Mouse (Mus musculus) olfactory bulb, adult 2 months (tissue): ENCODE data around the gene Pigb. TPM values are rescaled to one million over a fixed set of nuclear protein-coding genes. Genes with fewer than 3 reads are reported as not detected.

Source experiments
- H3K27ac ChIP-seq: fragments of 200-500 bp; 2 replicates; pipeline ENCODE4 v1.5.1; 2012; ENCODE audit warnings: low read depth, low read length; ENCODE audit not compliant: insufficient read depth
- H3K4me1 ChIP-seq: fragments of 200-500 bp; 2 replicates; pipeline ENCODE4 v1.6.1; 2012; ENCODE audit warnings: low read length; ENCODE audit not compliant: control insufficient read depth, insufficient read depth
- H3K4me3 ChIP-seq: fragments of 200-500 bp; 2 replicates; pipeline ENCODE4 v1.5.1; 2012; ENCODE audit warnings: mild to moderate bottlenecking, low read depth, low read length, moderate library complexity; ENCODE audit not compliant: insufficient read depth
- CTCF ChIP-seq: fragments of 200-500 bp; IDR thresholded peaks from 2 replicates; pipeline ENCODE4 v1.5.1; 2012; ENCODE audit warnings: low read depth, mild to moderate bottlenecking, low read length, moderate library complexity; ENCODE audit not compliant: insufficient read depth
- POLR2A ChIP-seq: fragments of 200-500 bp; IDR thresholded peaks from 2 replicates; pipeline ENCODE4 v1.6.1; 2012; ENCODE audit warnings: mild to moderate bottlenecking, low read depth, low read length, moderate library complexity; ENCODE audit not compliant: insufficient read depth
- WGBS: fragments of 180-500 bp; shearing (Covaris S2); methylation state at CpG from one replicate; pipeline ENCODE4 v1.1.7; 2018; 5-methylcytosine and 5-hydroxymethylcytosine counted together
- polyA plus RNA-seq: library from polyadenylated mRNA; stranded (reverse); fragments of >200 nt; gene quantifications from 2 replicates; pipeline ENCODE4 v1.2.4, GENCODE M21; 2012; ENCODE audit warnings: low replicate concordance; ENCODE audit not compliant: missing spikeins, insufficient read depth, insufficient read length

Gene Pigb
- polyA plus RNA-seq, 1 experiment = not detected

DNA sequence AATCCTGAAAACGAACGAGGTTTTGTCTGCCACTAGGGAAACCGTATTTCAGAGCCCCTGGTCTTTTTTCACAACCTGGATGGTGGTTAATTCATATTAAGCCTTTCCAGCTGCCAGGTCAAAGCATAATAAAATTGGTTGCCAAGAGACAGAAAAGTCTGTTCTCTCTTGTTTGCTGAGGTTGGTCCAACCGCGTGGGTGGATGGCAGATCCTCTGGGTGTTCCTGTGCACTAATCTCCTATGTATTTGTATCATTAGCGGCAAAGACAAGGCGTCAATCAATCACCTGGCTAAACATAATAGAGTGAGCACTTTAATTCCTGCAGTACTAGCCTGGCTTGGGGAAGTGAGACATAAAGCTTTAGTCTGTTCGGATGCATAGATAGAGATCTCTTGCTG is 10.4 kb upstream of the Pigb start:
- no peak for TF ChIP-seq CTCF
- no peak for TF ChIP-seq POLR2A
- Histone ChIP-seq H3K27ac (no peak overlapping the region), H3K4me1 (peaks cover 3% of the 10 kb centered on the region), H3K4me3 (no peak overlapping the region)
- 51% methylated on average over 8 of the region's 8 CpGs for WGBS

DNA sequence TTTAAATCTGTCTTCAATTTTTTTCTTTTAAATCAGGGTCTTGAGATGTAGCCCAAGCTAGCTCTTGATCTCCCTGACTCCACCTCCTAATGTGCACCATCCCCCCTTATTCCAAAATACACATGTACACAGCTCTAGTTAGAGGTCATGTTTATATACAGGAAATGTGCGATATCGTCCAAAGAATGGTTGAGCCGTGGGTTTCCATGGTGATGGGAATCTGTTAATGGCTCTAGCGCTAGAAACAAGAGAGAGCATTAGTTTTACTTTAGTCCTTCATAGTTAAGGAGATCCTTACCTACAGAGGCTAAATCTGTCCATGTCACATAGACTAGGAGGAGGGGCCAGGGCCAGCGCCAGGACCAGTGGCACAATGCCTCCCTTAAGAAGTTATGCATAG is 9.7 kb upstream of the Pigb start:
- WGBS = 37% methylated on average over 5 of the region's 5 CpGs
- Histone ChIP-seq H3K4me3 (no peak overlapping the region), H3K4me1 (peaks cover 6% of the 10 kb centered on the region), H3K27ac (no peak overlapping the region)
- no peak for TF ChIP-seq POLR2A
- TF ChIP-seq CTCF = no peak

DNA sequence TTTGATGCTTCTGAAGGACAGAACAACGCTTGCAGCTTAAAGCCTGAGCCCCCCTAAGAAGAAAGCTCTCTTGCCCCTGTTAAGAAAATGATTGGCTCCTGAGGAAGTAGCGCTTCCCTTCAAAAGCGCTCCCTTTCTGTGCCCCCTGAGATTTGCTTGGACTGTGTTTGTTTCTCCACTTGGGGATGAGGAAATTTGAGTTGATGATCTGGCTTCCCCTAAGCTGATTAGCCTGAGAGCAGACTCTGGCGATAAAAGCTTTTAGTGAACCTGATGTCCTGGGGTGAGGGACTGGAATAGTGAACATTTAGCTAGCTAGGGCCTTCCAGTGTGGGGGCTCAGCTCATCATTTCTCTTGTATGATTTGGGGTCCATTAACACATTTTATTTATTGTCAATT is 8.7 kb upstream of the Pigb start:
- 55% methylated on average over 4 of the region's 4 CpGs for WGBS
- H3K27ac ChIP-seq = no peak overlapping the region
- TF ChIP-seq CTCF = no peak
- no peak overlapping the region for H3K4me3 ChIP-seq
- peaks cover 11% of the 10 kb centered on the region for H3K4me1 ChIP-seq

- TF ChIP-seq CTCF = no peak
- no peak for TF ChIP-seq POLR2A
- Histone ChIP-seq H3K27ac (no peak overlapping the region), H3K4me3 (no peak overlapping the region), H3K4me1 (peaks cover 11% of the 10 kb centered on the region)
- WGBS = 86% methylated on average over 2 of the region's 2 CpGs
Measured at GRCm38 (mm10) chr9:73047906-73048305, 7.7 kb upstream of the Pigb start.

GRCm38 (mm10) chr9:73045711-73046110 is 5.5 kb upstream of the Pigb start:
- Histone ChIP-seq H3K4me1 (peaks cover 11% of the 10 kb centered on the region), H3K4me3 (peak overlapping the region; percentile 58; the same call in 1 of the 2 replicates), H3K27ac (no peak overlapping the region)
- WGBS = 87% methylated on average over 10 of the region's 10 CpGs
- TF ChIP-seq CTCF (no peak), POLR2A (no peak)

DNA sequence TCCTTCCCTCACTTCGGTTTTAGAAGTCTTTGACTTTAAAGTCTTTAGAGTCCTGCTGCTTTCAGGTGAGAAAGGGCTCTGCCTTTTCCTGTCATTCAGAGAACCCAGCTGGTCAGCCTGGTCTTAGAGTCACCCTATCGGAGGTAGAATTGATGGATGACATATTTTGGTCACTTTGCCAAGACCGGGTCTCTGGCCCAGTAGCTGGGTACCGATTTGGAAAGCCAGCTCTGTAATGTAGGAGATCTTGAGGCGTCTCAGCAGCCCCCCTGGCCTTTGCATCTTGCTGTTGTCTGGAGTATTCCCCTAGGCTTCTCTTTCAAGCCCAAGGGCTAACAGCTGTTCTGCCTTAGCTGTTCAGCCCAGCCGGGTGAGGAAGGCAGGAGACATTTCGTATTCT is 5.0 kb upstream of the Pigb start:
- TF ChIP-seq CTCF (no peak), POLR2A (no peak)
- 13% methylated on average over 7 of the region's 7 CpGs for WGBS
- H3K4me3 ChIP-seq = peak overlapping the region; percentile 58
- H3K4me1 ChIP-seq = peaks cover 11% of the 10 kb centered on the region
- no peak overlapping the region for H3K27ac ChIP-seq

GRCm38 (mm10) chr9:73044146-73045079 is 4.2 kb upstream of the Pigb start, which contains the start of gene Rab27a:
Gene Rab27a (plus strand): TSS chr9:73044854.
- Histone ChIP-seq H3K4me3 (peak within 1 kb of the TSS; percentile 58), H3K27ac (no peak within 1 kb of the TSS), H3K4me1 (peaks cover 9% of the 10 kb centered on the region)
- 1% methylated on average over 41 of the region's 41 CpGs for WGBS
- TF ChIP-seq CTCF = peak; percentile 65
- TF ChIP-seq POLR2A = no peak

GRCm38 (mm10) chr9:73039222-73039945 is 794 bp downstream of the Pigb start:
- Histone ChIP-seq H3K27ac (peak overlapping the region; percentile 70), H3K4me1 (peaks cover 4% of the 10 kb centered on the region), H3K4me3 (peak overlapping the region; percentile 91)
- TF ChIP-seq CTCF (no peak), POLR2A (no peak; the same call in 1 of the 2 replicates)
- under 1% methylated on average over 49 of the region's 49 CpGs for WGBS

DNA sequence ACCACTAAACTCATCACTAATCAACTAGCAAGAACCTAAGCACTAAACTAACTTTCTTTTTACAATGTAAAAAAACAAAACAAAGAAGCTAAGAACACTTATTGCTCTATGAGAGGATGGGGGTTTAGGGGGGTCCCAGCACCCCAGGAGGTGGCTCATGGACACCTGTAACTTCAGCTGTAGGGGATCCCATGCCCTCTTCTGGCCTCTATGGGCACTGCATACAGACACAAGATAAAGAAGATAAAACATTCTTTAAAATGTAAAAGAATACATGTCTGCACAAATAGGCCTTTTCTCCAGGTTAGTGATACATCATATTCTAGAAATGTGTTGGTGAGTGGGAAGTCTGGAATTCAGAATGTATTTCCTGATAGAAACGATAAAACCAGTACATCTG is 6.8 kb downstream of the Pigb start:
- 93% methylated on average over 1 of the region's 1 CpGs for WGBS
- no peak for TF ChIP-seq CTCF
- no peak for TF ChIP-seq POLR2A
- H3K4me1 ChIP-seq = no peaks in the 10 kb centered on the region; the same call in 1 of the 2 replicates
- no peak overlapping the region for H3K27ac ChIP-seq
- no peak overlapping the region for H3K4me3 ChIP-seq
